Mouse (Mus musculus) testis, adult 2 months (tissue): ENCODE data around the gene Dicer1. TPM values are rescaled to one million over a fixed set of nuclear protein-coding genes. Genes with fewer than 3 reads are reported as not detected.

Source experiments
- H3K27ac ChIP-seq: fragments of 200-500 bp; 2 replicates; pipeline ENCODE4 v1.5.1; 2012; ENCODE audit warnings: low read depth, low read length; ENCODE audit not compliant: control insufficient read depth, insufficient read depth
- H3K27me3 ChIP-seq: fragments of 200-500 bp; 2 replicates; pipeline ENCODE4 v1.6.1; 2012; ENCODE audit warnings: mild to moderate bottlenecking, low read length, moderate library complexity; ENCODE audit not compliant: control insufficient read depth, insufficient read depth
- H3K36me3 ChIP-seq: fragments of 200-500 bp; 2 replicates; pipeline ENCODE4 v1.6.1; 2012; ENCODE audit warnings: mild to moderate bottlenecking, low read length; ENCODE audit not compliant: control insufficient read depth, insufficient read depth
- H3K4me1 ChIP-seq: fragments of 200-500 bp; 2 replicates; pipeline ENCODE4 v1.6.1; 2012; ENCODE audit warnings: low read length; ENCODE audit not compliant: control insufficient read depth, insufficient read depth
- H3K4me3 ChIP-seq: fragments of 200-500 bp; 2 replicates; pipeline ENCODE4 v1.5.1; 2012; ENCODE audit warnings: low read depth, mild to moderate bottlenecking, low read length, moderate library complexity, mixed read lengths; ENCODE audit not compliant: control insufficient read depth
- CTCF ChIP-seq: fragments of 200-500 bp; IDR thresholded peaks from 2 replicates; pipeline ENCODE4 v1.5.1; 2012; ENCODE audit warnings: low read depth, mild to moderate bottlenecking, inconsistent platforms, low read length, moderate library complexity; ENCODE audit not compliant: control insufficient read depth, insufficient read depth, insufficient replicate concordance
- POLR2A ChIP-seq: fragments of 200-500 bp; IDR thresholded peaks from 2 replicates; pipeline ENCODE4 v1.6.1; 2012; ENCODE audit warnings: low read depth, mild to moderate bottlenecking, inconsistent platforms, low read length, moderate library complexity; ENCODE audit not compliant: control insufficient read depth
- polyA plus RNA-seq: library from polyadenylated mRNA; depleted of rRNA; stranded (reverse); fragments of >200 nt; gene quantifications from 2 replicates; pipeline ENCODE4 v1.2.3, GENCODE M21; 2012; rRNA removed

Dicer1 gene
- 4.4 and 4.9 TPM in 2 replicates for polyA plus RNA-seq

GRCm38 (mm10) chr12:104751814-104752765 is at the start of gene Dicer1:
Gene Dicer1, minus strand, starts transcription at chr12:104751952.
- TF ChIP-seq CTCF (no peak), POLR2A (peak; percentile 72)
- peak within 1 kb of the TSS; percentile 82 for H3K27ac ChIP-seq
- no peaks in the 10 kb centered on the region for H3K36me3 ChIP-seq
- H3K27me3 ChIP-seq: no peaks in the 10 kb centered on the region
- peak within 1 kb of the TSS; percentile 87 for H3K4me3 ChIP-seq
- peaks cover 13% of the 10 kb centered on the region for H3K4me1 ChIP-seq

GRCm38 (mm10) chr12:104799365-104799764 is 47.6 kb upstream of the Dicer1 start:
- TF ChIP-seq POLR2A: no peak
- peak; percentile 36; the same call in 1 of the 2 replicates for TF ChIP-seq CTCF
- Histone ChIP-seq H3K27ac (no peak overlapping the region), H3K27me3 (no peaks in the 10 kb centered on the region), H3K4me3 (no peak overlapping the region), H3K4me1 (no peaks in the 10 kb centered on the region; the same call in 1 of the 2 replicates), H3K36me3 (no peaks in the 10 kb centered on the region)

- no peak overlapping the region for H3K4me3 ChIP-seq
- no peaks in the 10 kb centered on the region for H3K36me3 ChIP-seq
- H3K27ac ChIP-seq: no peak overlapping the region
- no peaks in the 10 kb centered on the region; the same call in 1 of the 2 replicates for H3K4me1 ChIP-seq
- TF ChIP-seq CTCF: no peak
- no peak for TF ChIP-seq POLR2A
- no peaks in the 10 kb centered on the region for H3K27me3 ChIP-seq
Measured at GRCm38 (mm10) chr12:104797905-104798304, 46.2 kb upstream of the Dicer1 start.

GRCm38 (mm10) chr12:104796635-104797378 is 45.1 kb upstream of the Dicer1 start:
- no peaks in the 10 kb centered on the region; the same call in 1 of the 2 replicates for H3K4me1 ChIP-seq
- no peaks in the 10 kb centered on the region for H3K36me3 ChIP-seq
- no peak overlapping the region for H3K4me3 ChIP-seq
- no peaks in the 10 kb centered on the region for H3K27me3 ChIP-seq
- TF ChIP-seq CTCF (no peak), POLR2A (no peak)
- H3K27ac ChIP-seq: no peak overlapping the region

- Histone ChIP-seq H3K4me3 (no peak overlapping the region), H3K27me3 (no peaks in the 10 kb centered on the region), H3K4me1 (no peaks in the 10 kb centered on the region; the same call in 1 of the 2 replicates), H3K27ac (no peak overlapping the region), H3K36me3 (no peaks in the 10 kb centered on the region)
- TF ChIP-seq CTCF: no peak
- TF ChIP-seq POLR2A: no peak
Measured at GRCm38 (mm10) chr12:104794957-104795356, 43.2 kb upstream of the Dicer1 start.

- H3K36me3 ChIP-seq: no peaks in the 10 kb centered on the region
- TF ChIP-seq CTCF (no peak), POLR2A (no peak)
- no peak overlapping the region for H3K4me3 ChIP-seq
- H3K4me1 ChIP-seq: no peaks in the 10 kb centered on the region; the same call in 1 of the 2 replicates
- H3K27me3 ChIP-seq: no peaks in the 10 kb centered on the region
- no peak overlapping the region for H3K27ac ChIP-seq
Measured at GRCm38 (mm10) chr12:104793486-104793885, 41.7 kb upstream of the Dicer1 start.

- TF ChIP-seq CTCF: no peak
- no peak for TF ChIP-seq POLR2A
- Histone ChIP-seq H3K27me3 (no peaks in the 10 kb centered on the region), H3K4me1 (no peaks in the 10 kb centered on the region), H3K27ac (no peak overlapping the region), H3K36me3 (no peaks in the 10 kb centered on the region), H3K4me3 (no peak overlapping the region)
Measured at GRCm38 (mm10) chr12:104777603-104778002, 25.9 kb upstream of the Dicer1 start.
